Mouse (Mus musculus) heart, postnatal 36 days (tissue): ENCODE data around the gene Disp1. TPM values are rescaled to one million over a fixed set of nuclear protein-coding genes. Genes with fewer than 3 reads are reported as not detected.
A peak's percentile ranks its signal among the peaks of the same experiment; 100 is the strongest.

Experiments used
- DNase-seq, 2 experiments: peaks; one replicate each; pipeline ENCODE4 v3.0.0; 2021 to 2022
- intact Hi-C: fragments of 180-260 bp; cut with DNase I; formaldehyde crosslinking; loops from one replicate; pipeline ENCODE4 v1.15.1; 2025
- total RNA-seq, 2 experiments: library from RNA; stranded (reverse); gene quantifications; 2 replicates each; pipeline ENCODE4 v1.2.3; 2021

Disp1 gene
- total RNA-seq, 2 experiments from 2014 or later: 5.6 to 7.0 TPM

- intact Hi-C loops: no loop called here
- no peak for DNase-seq
Measured at GRCm38 (mm10) chr1:183207623-183208022, 13.7 kb downstream of the Disp1 start.

- DNase-seq: no peak
- intact Hi-C loops: no loop called here
Measured at GRCm38 (mm10) chr1:183207141-183207540, 14.2 kb downstream of the Disp1 start.

- intact Hi-C loops: no loop called here
- DNase-seq: no peak
Measured at GRCm38 (mm10) chr1:183200926-183201325, 20.4 kb downstream of the Disp1 start.

GRCm38 (mm10) chr1:183194763-183195162 is 26.6 kb downstream of the Disp1 start:
- DNase-seq: no peak
- intact Hi-C loops: no loop called here

GRCm38 (mm10) chr1:183194151-183194550 is 27.2 kb downstream of the Disp1 start:
- peak; percentile 13 to 17 for DNase-seq
- intact Hi-C loops: no loop called here

GRCm38 (mm10) chr1:183191398-183191797 is 29.9 kb downstream of the Disp1 start:
- intact Hi-C loops: no loop called here
- no peak for DNase-seq

GRCm38 (mm10) chr1:183190456-183190855 is 30.9 kb downstream of the Disp1 start:
- intact Hi-C loops: no loop called here
- DNase-seq: no peak

GRCm38 (mm10) chr1:183189014-183189662 is 32.2 kb downstream of the Disp1 start:
- DNase-seq: no peak
- intact Hi-C loops: no loop called here

GRCm38 (mm10) chr1:183188115-183189013 is 33.0 kb downstream of the Disp1 start:
- intact Hi-C loops: no loop called here
- DNase-seq: peak in 1 of 2 experiments; percentile 19

GRCm38 (mm10) chr1:183185560-183185959 is 35.8 kb downstream of the Disp1 start:
- DNase-seq: no peak
- intact Hi-C loops: no loop called here

- intact Hi-C loops: no loop called here
- no peak for DNase-seq
Measured at GRCm38 (mm10) chr1:183184681-183185080, 36.6 kb downstream of the Disp1 start.

- no peak for DNase-seq
- intact Hi-C loops: no loop called here
Measured at GRCm38 (mm10) chr1:183183565-183183964, 37.8 kb downstream of the Disp1 start.

- intact Hi-C loops: no loop called here
- DNase-seq: no peak
Measured at GRCm38 (mm10) chr1:183182641-183183414, 38.5 kb downstream of the Disp1 start.

GRCm38 (mm10) chr1:183181030-183181395 is 40.3 kb downstream of the Disp1 start:
- no peak for DNase-seq
- intact Hi-C loops: no loop called here

GRCm38 (mm10) chr1:183180301-183181029 is 40.9 kb downstream of the Disp1 start:
- intact Hi-C loops: no loop called here
- DNase-seq: no peak

GRCm38 (mm10) chr1:183179316-183179715 is 42.0 kb downstream of the Disp1 start:
- intact Hi-C loops: no loop called here
- DNase-seq: no peak

GRCm38 (mm10) chr1:183175236-183175635 is 46.1 kb downstream of the Disp1 start:
- no peak for DNase-seq
- intact Hi-C loops: no loop called here

- intact Hi-C loops: no loop called here
- DNase-seq: no peak
Measured at GRCm38 (mm10) chr1:183171095-183171494, 50.2 kb downstream of the Disp1 start.

- intact Hi-C loops: no loop called here
- no peak for DNase-seq
Measured at GRCm38 (mm10) chr1:183168465-183168864, 52.9 kb downstream of the Disp1 start.

- DNase-seq: no peak
Measured at GRCm38 (mm10) chr1:183167776-183168175, 53.5 kb downstream of the Disp1 start.

GRCm38 (mm10) chr1:183166700-183167099 is 54.6 kb downstream of the Disp1 start:
- DNase-seq: no peak
- intact Hi-C loops: no loop called here

More at GRCm38 (mm10) chr1:183167776-183168175, 53.5 kb downstream of the Disp1 start:
- intact Hi-C loops: no loop called here
